Mouse (Mus musculus): ENCODE results near the gene Xbp1.
"Not testable (repeated sequence)": the region's sequence is repeated elsewhere in the genome, so short reads cannot be mapped to it uniquely, and the experiment has no call there.

Xbp1 gene

GRCm38 (mm10) chr11:5520412-5521265 is at the start of gene Xbp1:
Gene Xbp1 (plus strand): TSS chr11:5520659.
- DNase-seq, result peak; percentile 95

GRCm38 (mm10) chr11:5474130-5474529 is 46.3 kb upstream of the Xbp1 start:
- DNase-seq, result peak; percentile 45

GRCm38 (mm10) chr11:5475556-5476118 is 44.8 kb upstream of the Xbp1 start:
- DNase-seq, result not testable (repeated sequence)

GRCm38 (mm10) chr11:5476806-5477205 is 43.7 kb upstream of the Xbp1 start:
- DNase-seq, result no peak

- DNase-seq, result no peak
Observed at GRCm38 (mm10) chr11:5478193-5478592, 42.3 kb upstream of the Xbp1 start.

- no peak for DNase-seq
Observed at GRCm38 (mm10) chr11:5478831-5479230, 41.6 kb upstream of the Xbp1 start.

- DNase-seq, result no peak
Observed at GRCm38 (mm10) chr11:5482581-5482980, 37.9 kb upstream of the Xbp1 start.

- DNase-seq, result peak; percentile 79
Observed at GRCm38 (mm10) chr11:5485193-5486011, 35.1 kb upstream of the Xbp1 start.

GRCm38 (mm10) chr11:5489433-5489832 is 31.0 kb upstream of the Xbp1 start:
- not testable (repeated sequence) for DNase-seq

- DNase-seq, result no peak
Observed at GRCm38 (mm10) chr11:5490989-5491656, 29.3 kb upstream of the Xbp1 start.

GRCm38 (mm10) chr11:5491912-5492311 is 28.5 kb upstream of the Xbp1 start:
- DNase-seq, result no peak

GRCm38 (mm10) chr11:5493869-5494268 is 26.6 kb upstream of the Xbp1 start:
- DNase-seq, result no peak

GRCm38 (mm10) chr11:5495286-5495832 is 25.1 kb upstream of the Xbp1 start:
- DNase-seq, result no peak

- no peak for DNase-seq
Observed at GRCm38 (mm10) chr11:5495906-5496305, 24.6 kb upstream of the Xbp1 start.

- no peak for DNase-seq
Observed at GRCm38 (mm10) chr11:5496559-5497248, 23.8 kb upstream of the Xbp1 start.

GRCm38 (mm10) chr11:5498422-5498821 is 22.0 kb upstream of the Xbp1 start:
- DNase-seq, result no peak

GRCm38 (mm10) chr11:5498931-5499661 is 21.4 kb upstream of the Xbp1 start:
- DNase-seq, result no peak

- DNase-seq, result no peak
Observed at GRCm38 (mm10) chr11:5499961-5500644, 20.4 kb upstream of the Xbp1 start.

GRCm38 (mm10) chr11:5500903-5501741 is 19.3 kb upstream of the Xbp1 start:
- no peak for DNase-seq

Measured in cerebellum, adult 11-12 months (tissue).